Mouse (Mus musculus): ENCODE results near the gene Ptprcap. TPM values are rescaled to one million over a fixed set of nuclear protein-coding genes. Genes with fewer than 3 reads are reported as not detected.
A peak's percentile ranks its signal among the peaks of the same experiment; 100 is the strongest.

Ptprcap gene
- total and polyA plus RNA-seq, 2 experiments from 2014 or later: 0.48 to 1.2 TPM

GRCm38 (mm10) chr19:4189051-4189620 lies 35.7 kb downstream of the Ptprcap start:
- 81% methylated on average over 12 of the region's 12 CpGs for WGBS
- ATAC-seq: no peak

DNA sequence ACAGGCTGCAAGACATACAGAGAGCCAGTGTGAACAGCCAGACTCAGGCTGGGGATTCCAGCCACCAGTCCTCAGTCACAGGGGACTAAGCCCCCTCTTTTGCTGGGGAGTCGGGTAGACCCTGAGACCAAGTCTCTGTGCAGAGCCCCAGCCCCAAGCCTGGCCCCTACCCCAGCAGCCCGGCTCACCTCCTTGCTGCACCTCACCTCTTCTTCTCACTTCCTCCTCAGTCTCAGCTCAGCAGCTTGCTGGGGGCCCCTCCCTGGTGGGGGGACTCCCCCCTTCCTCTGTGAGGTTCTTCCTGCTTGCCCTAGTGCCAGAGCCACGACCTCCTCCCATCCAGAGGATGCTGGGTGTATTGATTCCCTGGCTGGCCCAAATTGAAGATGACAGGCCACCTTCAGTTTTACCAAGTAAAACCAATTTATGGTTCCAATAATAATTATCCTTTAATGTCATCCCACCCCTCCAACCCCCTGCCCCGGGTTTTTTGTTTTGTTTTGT lies 37.5 kb downstream of the Ptprcap start, which contains the start of gene Tbc1d10c:
Gene Tbc1d10c, minus strand, starts transcription at position 454 of the 504 bp plus-strand sequence.
- H3K4me3 ChIP-seq (ENCODE audit: low read depth, low read length): peak within 1 kb of the TSS; percentile 95
- 76% methylated on average over 4 of the region's 4 CpGs for WGBS
- no peaks in the 10 kb centered on the region for H3K9me3 ChIP-seq (ENCODE audit: low read length)
- H3K4me2 ChIP-seq (ENCODE audit: low read depth): peak within 1 kb of the TSS; percentile 88
- ATAC-seq: no peak
- H3K27me3 ChIP-seq (ENCODE audit: insufficient read depth, low read length): no peaks in the 10 kb centered on the region
- no peak for DNase-seq
- H3K9ac ChIP-seq: peak within 1 kb of the TSS; percentile 95
- H3K4me1 ChIP-seq (ENCODE audit: insufficient read depth): peaks cover 11% of the 10 kb centered on the region; the same call in 1 of the 2 replicates
- no peak for TF ChIP-seq CTCF (IDR thresholded peaks at IDR 0.05; ENCODE audit: low read depth)
- peak within 1 kb of the TSS; percentile 94 for H3K27ac ChIP-seq (ENCODE audit: low read depth, low read length)
- peaks cover 27% of the 10 kb centered on the region for H3K36me3 ChIP-seq (ENCODE audit: insufficient read depth)

More at GRCm38 (mm10) chr19:4189051-4189620, 35.7 kb downstream of the Ptprcap start:
- Histone ChIP-seq H3K27ac (ENCODE audit: low read depth, low read length) (no peak overlapping the region), H3K27me3 (ENCODE audit: insufficient read depth, low read length) (no peaks in the 10 kb centered on the region), H3K9me3 (ENCODE audit: low read length) (no peaks in the 10 kb centered on the region), H3K4me3 (ENCODE audit: low read depth, low read length) (no peak overlapping the region), H3K4me1 (ENCODE audit: insufficient read depth) (peaks cover 11% of the 10 kb centered on the region; the same call in 1 of the 2 replicates), H3K36me3 (ENCODE audit: insufficient read depth) (peaks cover 10% of the 10 kb centered on the region), H3K9ac (no peak overlapping the region), H3K4me2 (ENCODE audit: low read depth) (no peak overlapping the region)
- no peak for DNase-seq
- no peak for TF ChIP-seq CTCF (IDR thresholded peaks at IDR 0.05; ENCODE audit: low read depth)

DNA sequence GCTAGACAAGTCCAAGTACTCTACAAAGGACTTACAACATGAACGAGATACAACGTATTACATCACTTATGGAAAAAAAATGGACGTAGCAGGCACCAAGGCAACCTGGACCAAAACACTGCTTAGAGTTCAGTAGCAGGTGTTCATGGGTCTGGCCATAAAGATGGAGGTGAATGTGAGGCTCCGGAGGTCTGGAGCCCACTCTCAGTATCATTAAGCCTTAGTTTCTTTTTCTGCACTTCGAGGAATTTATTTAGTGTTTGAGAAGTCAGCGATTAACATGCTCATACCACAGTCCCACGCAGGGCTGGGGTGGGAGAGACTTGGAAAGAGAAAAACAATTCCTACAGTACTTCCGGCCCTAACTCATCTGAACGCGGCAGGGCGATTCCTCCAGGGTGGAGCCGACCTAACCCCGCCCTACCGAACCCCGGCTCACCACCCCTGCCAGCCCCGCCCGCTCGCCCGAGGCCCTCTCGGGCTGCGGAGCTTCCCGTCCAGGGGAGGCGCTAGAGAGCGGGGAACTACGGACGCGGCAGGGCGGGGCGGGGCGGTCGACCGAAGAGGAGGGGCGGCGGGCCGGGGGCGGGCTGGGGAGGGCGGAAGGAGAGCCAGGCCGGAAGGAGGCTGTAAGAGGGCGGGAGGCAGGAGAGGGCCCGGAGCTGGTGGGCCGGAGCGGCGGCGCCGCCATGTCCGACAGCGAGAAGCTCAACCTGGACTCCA lies 38.3 kb downstream of the Ptprcap start, which contains the start of gene Ppp1ca:
Gene Ppp1ca, plus strand, starts transcription at position 538 of the 723 bp plus-strand sequence.
- Histone ChIP-seq H3K27ac (ENCODE audit: low read depth, low read length) (peak within 1 kb of the TSS; percentile 94), H3K4me1 (ENCODE audit: insufficient read depth) (peaks cover 11% of the 10 kb centered on the region; the same call in 1 of the 2 replicates), H3K36me3 (ENCODE audit: insufficient read depth) (peaks cover 34% of the 10 kb centered on the region), H3K4me2 (ENCODE audit: low read depth) (peak within 1 kb of the TSS; percentile 88), H3K9me3 (ENCODE audit: low read length) (no peaks in the 10 kb centered on the region), H3K9ac (peak within 1 kb of the TSS; percentile 95), H3K4me3 (ENCODE audit: low read depth, low read length) (peak within 1 kb of the TSS; percentile 95), H3K27me3 (ENCODE audit: insufficient read depth, low read length) (no peaks in the 10 kb centered on the region)
- 5% methylated on average over 42 of the region's 47 CpGs for WGBS
- DNase-seq (peak; percentile 93), ATAC-seq (peak; percentile 93)
- peak; percentile 81 for TF ChIP-seq CTCF (IDR thresholded peaks at IDR 0.05; ENCODE audit: low read depth)

DNA sequence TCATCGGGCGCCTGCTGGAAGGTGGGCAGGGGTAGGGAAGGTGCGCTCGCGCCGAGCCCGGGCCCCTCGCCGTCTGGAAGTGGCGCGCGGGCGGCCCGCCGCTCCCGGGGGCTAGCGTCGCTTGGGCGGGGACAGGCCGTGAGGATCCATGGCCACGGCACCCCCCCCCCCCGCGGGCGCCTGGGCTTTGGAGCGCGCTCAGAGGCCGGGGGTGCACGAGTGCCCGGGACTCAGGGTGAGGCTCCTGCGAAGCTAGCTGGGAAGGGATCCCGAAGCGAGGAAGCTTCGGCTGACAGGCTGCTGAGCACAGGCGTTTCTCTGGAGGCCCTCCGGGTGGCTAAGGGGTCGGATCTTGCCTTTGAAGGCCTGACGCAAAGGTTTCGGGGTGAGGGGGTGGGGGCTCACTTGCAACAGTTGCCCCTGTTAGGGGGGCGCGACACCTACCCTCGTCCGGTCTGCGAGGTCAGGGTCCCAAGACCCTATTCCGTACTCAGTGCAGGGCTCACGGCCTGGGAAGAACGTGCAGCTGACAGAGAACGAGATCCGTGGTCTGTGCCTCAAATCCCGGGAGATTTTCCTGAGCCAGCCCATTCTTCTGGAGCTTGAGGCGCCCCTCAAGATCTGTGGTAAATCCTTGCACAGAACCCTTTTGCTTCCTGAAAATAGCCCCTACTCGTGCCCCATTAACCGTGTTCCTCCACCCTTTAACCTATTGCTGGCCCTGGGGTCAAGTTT lies 39.0 kb downstream of the Ptprcap start:
- peak; percentile 49 for DNase-seq
- peak overlapping the region; percentile 94 for H3K27ac ChIP-seq (ENCODE audit: low read depth, low read length)
- peaks cover 42% of the 10 kb centered on the region for H3K36me3 ChIP-seq (ENCODE audit: insufficient read depth)
- H3K4me1 ChIP-seq (ENCODE audit: insufficient read depth): peaks cover 11% of the 10 kb centered on the region; the same call in 1 of the 2 replicates
- TF ChIP-seq CTCF (IDR thresholded peaks at IDR 0.05; ENCODE audit: low read depth): no peak
- no peaks in the 10 kb centered on the region for H3K27me3 ChIP-seq (ENCODE audit: insufficient read depth, low read length)
- H3K4me3 ChIP-seq (ENCODE audit: low read depth, low read length): peak overlapping the region; percentile 95
- 1% methylated on average over 45 of the region's 52 CpGs for WGBS
- peak overlapping the region; percentile 95 for H3K9ac ChIP-seq
- peak; percentile 64 for ATAC-seq
- no peaks in the 10 kb centered on the region for H3K9me3 ChIP-seq (ENCODE audit: low read length)
- peak overlapping the region; percentile 88 for H3K4me2 ChIP-seq (ENCODE audit: low read depth)

DNA sequence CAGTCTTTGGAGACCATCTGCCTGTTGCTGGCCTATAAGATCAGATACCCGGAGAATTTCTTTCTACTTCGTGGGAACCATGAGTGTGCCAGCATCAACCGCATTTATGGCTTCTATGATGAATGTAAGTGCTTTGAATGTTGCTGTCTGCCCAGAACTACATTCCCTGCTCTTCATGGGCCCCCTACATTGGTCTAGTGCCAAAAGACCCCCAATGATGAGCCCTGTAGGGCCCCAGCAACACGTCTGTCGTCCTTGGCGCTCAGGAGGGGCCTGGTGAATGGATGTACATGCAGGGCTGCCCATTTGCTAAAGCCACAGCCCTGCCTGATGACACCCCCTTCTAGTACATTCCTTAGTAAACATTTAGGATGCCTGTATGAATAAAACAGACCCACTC lies 39.7 kb downstream of the Ptprcap start:
- ATAC-seq: no peak
- Histone ChIP-seq H3K9me3 (ENCODE audit: low read length) (no peaks in the 10 kb centered on the region), H3K4me3 (ENCODE audit: low read depth, low read length) (peak overlapping the region; percentile 95), H3K9ac (peak overlapping the region; percentile 95), H3K27me3 (ENCODE audit: insufficient read depth, low read length) (no peaks in the 10 kb centered on the region), H3K4me1 (ENCODE audit: insufficient read depth) (peaks cover 11% of the 10 kb centered on the region; the same call in 1 of the 2 replicates), H3K4me2 (ENCODE audit: low read depth) (peak overlapping the region; percentile 88), H3K27ac (ENCODE audit: low read depth, low read length) (peak overlapping the region; percentile 94; the same call in 1 of the 2 replicates), H3K36me3 (ENCODE audit: insufficient read depth) (peaks cover 49% of the 10 kb centered on the region)
- no peak for DNase-seq
- TF ChIP-seq CTCF (IDR thresholded peaks at IDR 0.05; ENCODE audit: low read depth): no peak
- WGBS: 47% methylated on average over 6 of the region's 6 CpGs

DNA sequence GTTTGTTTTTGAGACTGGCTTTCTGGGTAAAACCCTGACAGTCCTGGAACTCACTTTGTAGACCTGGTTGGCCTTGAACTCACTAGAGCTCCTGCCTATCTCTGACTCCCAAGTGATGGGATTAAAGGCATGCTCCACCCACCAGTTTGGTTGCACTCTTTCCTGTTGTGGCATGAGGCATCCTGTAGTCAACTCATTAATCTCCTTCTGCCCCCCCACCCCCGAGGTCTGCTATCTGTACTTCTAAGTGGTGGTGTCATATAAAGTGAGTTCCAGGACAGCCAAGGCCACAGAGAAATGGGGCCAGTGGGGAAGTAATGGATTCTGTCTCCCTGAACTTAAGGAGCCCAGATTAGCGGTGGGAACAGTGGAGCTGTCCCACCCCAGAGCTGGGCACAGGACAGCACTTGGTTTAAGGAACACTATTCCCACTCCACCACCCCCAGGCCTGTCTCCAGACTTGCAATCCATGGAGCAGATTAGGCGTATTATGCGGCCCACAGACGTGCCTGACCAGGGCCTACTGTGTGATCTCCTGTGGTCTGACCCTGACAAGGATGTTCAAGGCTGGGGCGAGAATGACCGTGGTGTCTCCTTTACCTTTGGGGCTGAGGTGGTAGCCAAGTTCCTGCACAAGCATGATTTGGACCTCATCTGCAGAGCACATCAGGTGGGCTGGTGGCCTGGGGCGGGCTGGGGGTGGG lies 40.8 kb downstream of the Ptprcap start:
- peaks cover 50% of the 10 kb centered on the region for H3K36me3 ChIP-seq (ENCODE audit: insufficient read depth)
- ATAC-seq: no peak
- TF ChIP-seq CTCF (IDR thresholded peaks at IDR 0.05; ENCODE audit: low read depth): no peak
- H3K4me2 ChIP-seq (ENCODE audit: low read depth): no peak overlapping the region
- no peaks in the 10 kb centered on the region for H3K9me3 ChIP-seq (ENCODE audit: low read length)
- WGBS: 89% methylated on average over 8 of the region's 8 CpGs
- H3K27me3 ChIP-seq (ENCODE audit: insufficient read depth, low read length): no peaks in the 10 kb centered on the region
- H3K27ac ChIP-seq (ENCODE audit: low read depth, low read length): no peak overlapping the region
- H3K9ac ChIP-seq: no peak overlapping the region
- H3K4me1 ChIP-seq (ENCODE audit: insufficient read depth): peaks cover 11% of the 10 kb centered on the region; the same call in 1 of the 2 replicates
- H3K4me3 ChIP-seq (ENCODE audit: low read depth, low read length): no peak overlapping the region
- no peak for DNase-seq
